Mouse (Mus musculus) megakaryocyte, adult 5-6 weeks (primary cell): Measurements from ENCODE around the gene Rdh1. TPM values are rescaled to one million over a fixed set of nuclear protein-coding genes. Genes with fewer than 3 reads are reported as not detected.
"Not testable (repeated sequence)": the region's sequence is repeated elsewhere in the genome, so short reads cannot be mapped to it uniquely, and the experiment has no call there.

Experiments used
- ATAC-seq: 2 replicates; pipeline ENCODE4 v1.8.0; 2016; ENCODE audit warnings: mild to moderate bottlenecking, inconsistent platforms; ENCODE audit not compliant: poor library complexity, severe bottlenecking
- total RNA-seq, 2 experiments: library from RNA; stranded (forward) in 1 of 2; stranded (reverse) in 1 of 2; fragments of 153-499, 151-499 nt in 1 of 2; fragments of 221-1000, 200-1000 nt in 1 of 2; gene quantifications; 2 replicates each; pipeline versions ENCODE4 v1.2.3 to v1.2.4; 2015 to 2017

The Rdh1 gene
- total RNA-seq, 2 experiments from 2014 or later = not detected

DNA sequence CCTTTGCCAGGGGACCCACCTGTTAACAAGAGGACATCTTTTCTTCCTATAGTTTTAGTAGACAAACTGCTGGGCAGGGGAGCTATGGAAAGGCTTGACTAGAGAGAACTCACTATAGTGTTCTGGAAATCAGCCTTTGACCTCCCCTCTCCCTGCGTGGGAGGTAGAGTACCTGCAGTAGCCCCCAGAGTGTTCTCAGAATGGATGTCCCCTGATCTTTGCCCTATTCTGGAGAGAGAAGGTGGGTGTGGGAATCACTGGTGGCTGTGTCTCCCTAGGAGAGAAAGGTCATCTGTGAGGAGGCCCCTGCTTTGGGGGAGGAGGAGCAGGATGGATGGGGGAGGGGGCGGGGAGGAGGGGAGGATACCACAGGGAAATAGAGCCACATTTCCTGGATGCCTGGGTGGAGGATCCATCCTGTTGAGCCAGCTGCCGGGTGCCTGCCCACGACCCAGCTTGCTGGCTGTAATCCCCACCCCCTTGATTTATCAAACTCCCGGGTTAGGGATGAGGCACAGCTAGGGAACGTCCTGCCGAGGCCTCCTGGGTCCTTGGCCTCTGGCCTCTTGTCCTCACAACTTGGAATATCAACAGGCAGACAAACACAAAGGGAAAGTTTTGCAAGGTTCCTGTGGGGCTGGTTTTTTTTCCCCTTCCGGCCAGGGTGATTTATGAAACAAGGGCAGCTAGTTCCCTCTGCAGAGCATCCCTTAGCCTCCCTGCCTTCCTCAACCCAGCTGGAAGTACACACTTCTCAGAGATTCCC, 10.5 kb upstream of the Rdh1 start:
- peak; percentile 41; the same call in 1 of the 2 replicates for ATAC-seq

- no peak for ATAC-seq
Observed at GRCm38 (mm10) chr10:127750136-127750777, 9.3 kb upstream of the Rdh1 start.

- no peak for ATAC-seq
Observed at GRCm38 (mm10) chr10:127751548-127751947, 8.0 kb upstream of the Rdh1 start, which contains the start of gene Gpr182. TSS of gene Gpr182 (minus strand) at chr10:127751732.

DNA sequence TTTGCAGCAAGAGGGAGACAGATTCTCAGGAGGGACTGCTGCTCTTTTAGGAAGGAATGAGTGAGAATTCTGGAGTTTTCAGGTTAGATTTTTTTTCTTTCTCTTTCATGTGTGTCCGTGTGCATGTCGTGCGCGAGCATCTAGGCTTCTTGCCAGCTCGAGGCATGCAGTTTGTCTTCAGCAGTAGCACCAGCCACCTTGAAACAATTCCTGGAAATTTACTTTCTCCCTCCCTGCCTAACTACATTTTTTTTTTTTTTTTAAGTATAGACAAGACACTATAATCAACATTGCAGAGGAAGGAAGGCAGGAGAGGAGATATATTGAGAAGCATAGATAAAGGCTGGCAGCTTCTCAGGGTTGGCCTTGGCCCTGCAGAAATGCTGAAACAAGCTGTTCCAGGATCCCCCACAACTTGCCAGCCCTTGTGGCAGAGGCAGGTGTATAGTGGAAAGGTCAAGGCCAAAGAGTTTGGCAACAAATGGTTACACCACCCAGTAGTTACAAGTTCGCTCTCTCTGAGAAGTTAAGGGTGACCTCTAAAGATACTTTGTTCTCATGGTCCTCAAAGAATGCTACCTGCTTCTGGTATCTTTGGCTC, 4.9 kb upstream of the Rdh1 start:
- no peak for ATAC-seq

DNA sequence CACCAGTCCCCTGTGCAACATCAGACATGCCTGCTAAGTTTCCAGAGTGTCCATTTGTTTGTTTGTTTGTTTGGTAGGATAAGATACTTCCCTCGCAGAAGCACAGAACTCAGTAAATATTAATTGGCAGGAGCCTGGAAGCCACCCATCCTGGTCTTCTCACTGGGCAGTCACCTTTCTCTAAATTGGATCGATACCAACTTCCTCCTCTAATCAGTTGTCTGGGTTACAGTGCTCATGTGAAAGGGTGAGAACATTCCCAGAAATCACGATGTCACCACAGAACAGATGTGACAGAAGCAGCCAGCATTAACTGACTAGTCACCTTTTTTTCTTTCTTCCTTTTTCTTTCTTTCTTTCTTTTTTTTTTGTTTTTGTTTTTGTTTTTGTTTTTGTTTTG, 4.3 kb upstream of the Rdh1 start:
- ATAC-seq = no peak

DNA sequence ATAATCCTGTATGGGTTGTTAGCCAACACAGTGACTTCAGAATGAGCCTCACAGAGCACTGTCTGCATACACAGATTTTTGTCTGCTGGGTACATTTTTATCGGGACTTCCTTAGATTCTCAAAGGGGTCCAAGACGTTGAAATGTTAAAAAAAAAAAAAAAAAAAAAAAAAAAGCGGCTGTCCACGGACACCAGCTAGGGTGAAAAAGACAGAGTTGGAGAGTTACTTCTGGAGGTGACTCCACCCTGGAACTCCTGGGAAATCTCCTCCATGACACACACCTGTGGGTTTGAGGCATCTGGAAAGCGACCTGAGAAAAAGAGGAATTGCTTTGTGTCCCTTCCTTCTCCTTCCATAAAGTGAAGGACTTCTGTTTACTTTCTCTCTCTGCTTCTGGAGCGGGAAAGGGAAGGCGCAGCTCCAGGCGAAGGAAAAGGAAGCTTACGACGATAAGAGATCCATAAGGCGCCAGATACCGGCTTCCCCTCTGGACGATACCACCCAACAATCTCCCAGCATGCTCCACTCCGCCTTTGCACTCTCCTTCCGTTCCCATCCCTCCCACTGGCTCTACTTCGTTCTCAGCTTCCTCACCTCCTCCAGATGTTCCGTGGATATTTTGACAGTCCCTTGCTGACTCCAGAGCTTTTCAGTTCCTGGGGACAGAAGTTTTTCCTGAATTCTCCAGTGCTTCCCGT, 3.6 kb upstream of the Rdh1 start:
- ATAC-seq = no peak

GRCm38 (mm10) chr10:127762926-127763325, 3.4 kb downstream of the Rdh1 start:
- not testable (repeated sequence) for ATAC-seq

DNA sequence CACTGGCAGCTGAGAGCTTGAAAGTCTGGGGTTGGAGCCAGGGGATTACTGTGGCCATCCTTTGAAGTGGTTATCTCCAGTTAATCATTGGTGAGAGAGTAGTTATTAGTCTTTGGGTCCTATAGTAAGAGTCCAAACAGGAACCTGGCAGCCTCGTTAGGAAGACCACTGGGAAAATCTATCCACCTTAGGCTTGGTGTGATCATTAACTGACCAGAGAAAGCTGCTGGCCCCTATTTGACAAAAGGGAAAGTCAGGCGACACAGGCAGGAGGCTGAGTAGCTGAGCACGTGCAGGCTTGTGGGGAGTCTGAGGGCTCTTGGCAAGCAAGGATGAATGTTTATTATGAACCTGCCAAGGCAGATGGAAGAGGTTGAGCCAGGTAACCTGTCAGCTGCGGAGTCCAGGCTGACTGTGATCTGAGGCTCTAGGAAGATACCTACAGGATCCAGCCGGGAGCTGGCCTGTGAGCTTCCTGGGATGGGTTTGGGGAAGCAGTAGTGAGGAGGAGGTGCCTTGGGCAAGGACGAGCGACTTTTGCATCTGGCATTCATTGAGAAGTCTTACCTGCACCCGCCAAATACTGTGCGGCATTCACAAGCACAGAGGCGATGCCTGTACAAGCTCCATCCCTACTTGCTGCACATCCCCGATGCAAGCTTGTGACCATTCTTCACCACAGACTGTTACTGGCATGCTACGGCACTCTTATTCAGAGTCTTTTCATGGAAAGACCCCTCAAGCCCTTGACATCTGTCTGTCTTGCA, 4.6 kb downstream of the Rdh1 start:
- no peak for ATAC-seq

GRCm38 (mm10) chr10:127766564-127766963, 7.0 kb downstream of the Rdh1 start:
- ATAC-seq = no peak

- no peak for ATAC-seq
Observed at GRCm38 (mm10) chr10:127776011-127776410, 16.5 kb downstream of the Rdh1 start, which contains the start of gene Rdh9. TSS of gene Rdh9 (plus strand) at chr10:127776386.

GRCm38 (mm10) chr10:127782321-127782720, 22.8 kb downstream of the Rdh1 start:
- not testable (repeated sequence) for ATAC-seq

GRCm38 (mm10) chr10:127785411-127785810, 25.9 kb downstream of the Rdh1 start:
- ATAC-seq = not testable (repeated sequence)

GRCm38 (mm10) chr10:127799295-127799694, 39.8 kb downstream of the Rdh1 start:
- no peak for ATAC-seq

GRCm38 (mm10) chr10:127800891-127801290, 41.4 kb downstream of the Rdh1 start, which contains the start of gene Rdh16:
TSS of gene Rdh16 (plus strand) at chr10:127801152.
- ATAC-seq = no peak

GRCm38 (mm10) chr10:127801612-127802011, 42.1 kb downstream of the Rdh1 start:
- ATAC-seq = no peak

DNA sequence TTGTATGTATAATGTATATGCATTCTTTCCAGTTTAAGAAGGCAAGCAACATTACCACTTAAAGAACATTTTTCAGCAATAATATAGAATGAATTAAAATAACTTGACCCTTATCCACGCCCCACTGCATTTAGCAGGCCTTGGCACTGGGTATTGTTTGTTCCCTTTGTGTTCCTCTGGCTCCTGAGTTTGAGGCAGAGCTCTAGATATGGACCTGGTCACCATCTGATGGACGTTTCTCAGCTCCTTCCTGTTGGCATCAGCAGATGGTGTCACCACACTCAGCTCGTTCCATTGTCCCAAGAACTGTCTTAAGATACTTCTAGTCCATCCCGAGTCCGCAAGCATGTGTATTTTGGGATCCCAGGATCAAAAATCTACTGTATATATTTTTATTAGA, 42.7 kb downstream of the Rdh1 start:
- ATAC-seq = no peak

DNA sequence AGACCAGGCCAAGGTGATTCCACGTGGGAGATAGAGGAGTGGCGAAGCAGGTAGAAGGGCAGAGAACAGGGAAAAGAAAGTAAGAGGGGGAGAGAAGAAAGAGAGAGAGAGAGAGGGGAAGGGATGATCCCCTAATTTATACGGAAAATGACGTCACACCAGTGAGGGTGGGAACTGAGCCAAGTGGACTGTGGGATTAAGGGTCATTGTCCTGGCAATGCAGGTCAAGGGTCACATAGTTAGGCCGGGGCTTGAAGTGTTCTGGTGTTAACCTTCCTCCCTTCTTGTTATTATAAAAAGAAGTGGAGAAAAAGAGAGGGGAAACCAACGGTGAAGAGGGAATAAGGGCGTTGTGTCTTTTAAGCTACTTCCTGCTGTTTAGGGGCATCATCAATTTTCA, 44.9 kb downstream of the Rdh1 start:
- ATAC-seq = no peak

DNA sequence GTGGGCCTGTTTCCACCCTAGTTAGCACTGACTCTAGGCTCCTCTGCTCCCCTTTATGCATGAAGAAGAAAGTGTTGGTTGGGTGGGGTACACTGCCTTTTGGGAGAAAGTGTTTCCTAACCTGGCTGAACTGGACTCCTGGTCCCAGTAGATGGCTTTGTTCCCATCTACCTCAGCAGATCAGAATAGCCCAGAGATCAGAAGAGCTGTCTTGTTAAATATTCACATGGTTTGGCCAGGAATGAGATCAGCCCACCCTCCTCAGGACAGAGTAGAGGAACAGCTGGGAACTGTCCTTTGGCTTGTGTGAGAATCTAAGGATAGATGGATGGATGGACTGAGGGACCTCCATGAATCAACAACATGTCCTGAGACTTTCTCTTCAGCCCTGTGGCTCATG, 56.4 kb downstream of the Rdh1 start:
- ATAC-seq = no peak

- ATAC-seq = not testable (repeated sequence)
Observed at GRCm38 (mm10) chr10:127817268-127817910, 57.9 kb downstream of the Rdh1 start.
